Mouse (Mus musculus) lung, postnatal 0 days (tissue): ENCODE measurements at regions not wholly inside any gene's neighbourhood (a gene's known extent, or its start where the extent isn't known, plus 50 kb on each side); places are given as distances from the start of the nearest gene placed in this dataset.

Source experiments
- ATAC-seq: fragments of 200-750 bp; cut with Nextera tagmentation; 2 replicates; pipeline ENCODE4 v1.8.0; 2017; ENCODE audit warnings: moderate library complexity
- DNase-seq: peaks from one replicate; pipeline ENCODE4 v3.0.0-alpha.2; 2016; ENCODE audit warnings: low spot score
- H3K27ac ChIP-seq: fragments of 300-500 bp; sonication (generic); 2 replicates; pipeline ENCODE4 v1.5.1; 2014; ENCODE audit warnings: antibody characterized with exemption, mild to moderate bottlenecking, low read length, mixed read lengths
- H3K27me3 ChIP-seq: fragments of 300-500 bp; sonication (generic); replicated peaks from 2 replicates; pipeline ENCODE4 v1.6.1; 2014; ENCODE audit warnings: low read length, mixed read lengths; ENCODE audit not compliant: insufficient read depth
- H3K36me3 ChIP-seq: fragments of 300-500 bp; sonication (generic); 2 replicates; pipeline ENCODE4 v1.6.1; 2014; ENCODE audit warnings: low read length, mixed read lengths; ENCODE audit not compliant: insufficient read depth
- H3K4me1 ChIP-seq: fragments of 300-500 bp; sonication (generic); 2 replicates; pipeline ENCODE4 v1.6.1; 2014; ENCODE audit warnings: antibody characterized with exemption, low read depth, low read length, mixed read lengths; ENCODE audit not compliant: insufficient read depth
- H3K4me2 ChIP-seq: fragments of 300-500 bp; sonication (generic); replicated peaks from 2 replicates; pipeline ENCODE4 v1.6.1; 2014; ENCODE audit warnings: low read depth, mild to moderate bottlenecking, low read length, moderate library complexity, mixed read lengths
- H3K4me3 ChIP-seq: fragments of 300-500 bp; sonication (generic); 2 replicates; pipeline ENCODE4 v1.5.1; 2014; ENCODE audit warnings: low read depth, low read length
- H3K9ac ChIP-seq: fragments of 300-500 bp; sonication (generic); replicated peaks from 2 replicates; pipeline ENCODE4 v1.6.1; 2014; ENCODE audit warnings: low read depth, mild to moderate bottlenecking
- H3K9me3 ChIP-seq: fragments of 300-500 bp; sonication (generic); 2 replicates; pipeline ENCODE4 v1.6.1; 2016; ENCODE audit warnings: low read length, mixed read lengths
- CTCF ChIP-seq: IDR thresholded peaks from 2 replicates; pipeline ENCODE4 v1.5.1; 2016; ENCODE audit warnings: antibody characterized with exemption, mild to moderate bottlenecking
- EP300 ChIP-seq: IDR thresholded peaks from 2 replicates; pipeline ENCODE4 v1.6.1; 2016; ENCODE audit warnings: antibody characterized with exemption, mild to moderate bottlenecking, control low read depth
- WGBS: fragments of 180-500 bp; shearing (Covaris S2); extraction: QIAGEN DNeasy Blood & Tissue Kit; methylation state at CpG from one replicate; pipeline ENCODE4 v1.1.7; 2014; 5-methylcytosine and 5-hydroxymethylcytosine counted together

DNA sequence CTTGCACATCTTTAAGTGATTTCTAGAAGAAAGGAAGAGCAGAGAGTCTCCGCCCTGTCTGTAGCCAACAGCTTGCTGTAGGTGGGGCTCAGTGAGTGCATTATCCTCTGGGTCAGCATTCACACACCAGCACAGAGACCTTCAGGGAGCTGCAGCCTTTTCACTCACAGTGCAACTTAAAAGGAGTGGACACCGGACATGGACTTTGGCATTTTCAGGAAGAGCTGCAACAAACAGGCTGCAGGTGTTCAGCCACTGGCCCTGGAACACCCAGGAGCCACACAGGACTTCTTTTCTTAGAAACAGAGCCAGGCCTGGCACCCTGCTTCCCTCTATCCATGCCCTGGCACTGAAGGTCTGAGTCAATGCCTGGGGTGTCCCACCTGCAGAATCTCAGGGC lies 166.3 kb upstream of the Ppp2r2d start:
- H3K4me2 ChIP-seq, result no peak overlapping the region
- no peak overlapping the region for H3K9ac ChIP-seq
- H3K27me3 ChIP-seq, result no peaks in the 10 kb centered on the region
- H3K36me3 ChIP-seq, result no peaks in the 10 kb centered on the region
- whole genome bisulfite sequencing, result 68% methylated on average over 2 of the region's 2 CpGs
- TF ChIP-seq CTCF (no peak), EP300 (no peak)
- H3K4me1 ChIP-seq, result no peaks in the 10 kb centered on the region
- H3K9me3 ChIP-seq, result no peaks in the 10 kb centered on the region
- no peak for DNase-seq
- ATAC-seq, result no peak
- H3K4me3 ChIP-seq, result no peak overlapping the region
- no peak overlapping the region for H3K27ac ChIP-seq

GRCm38 (mm10) chr7:138672959-138673358 lies 172.9 kb upstream of the Ppp2r2d start:
- TF ChIP-seq EP300, result no peak
- no peak for TF ChIP-seq CTCF
- H3K4me3 ChIP-seq, result no peak overlapping the region
- 0 out of 2 replicates have a peak, but pooled peaks cover 5% of the 10 kb centered on the region for H3K27me3 ChIP-seq
- 63% methylated on average over 1 of the region's 1 CpGs for WGBS
- no peaks in the 10 kb centered on the region for H3K36me3 ChIP-seq
- DNase-seq, result no peak
- H3K9ac ChIP-seq, result no peak overlapping the region
- no peak overlapping the region for H3K4me2 ChIP-seq
- ATAC-seq, result no peak
- no peaks in the 10 kb centered on the region for H3K9me3 ChIP-seq
- no peak overlapping the region for H3K27ac ChIP-seq
- no peaks in the 10 kb centered on the region for H3K4me1 ChIP-seq

- 0 out of 2 replicates have a peak, but pooled peaks cover 5% of the 10 kb centered on the region for H3K27me3 ChIP-seq
- H3K9ac ChIP-seq, result no peak overlapping the region
- H3K27ac ChIP-seq, result no peak overlapping the region
- 35% methylated on average over 4 of the region's 4 CpGs for WGBS
- DNase-seq (no peak), ATAC-seq (no peak)
- H3K4me2 ChIP-seq, result no peak overlapping the region
- no peaks in the 10 kb centered on the region for H3K4me1 ChIP-seq
- no peaks in the 10 kb centered on the region for H3K36me3 ChIP-seq
- no peak for TF ChIP-seq EP300
- H3K9me3 ChIP-seq, result no peaks in the 10 kb centered on the region
- H3K4me3 ChIP-seq, result no peak overlapping the region
These were observed 177.5 kb upstream of the Ppp2r2d start for GRCm38 (mm10) chr7:138668337-138668736.

DNA sequence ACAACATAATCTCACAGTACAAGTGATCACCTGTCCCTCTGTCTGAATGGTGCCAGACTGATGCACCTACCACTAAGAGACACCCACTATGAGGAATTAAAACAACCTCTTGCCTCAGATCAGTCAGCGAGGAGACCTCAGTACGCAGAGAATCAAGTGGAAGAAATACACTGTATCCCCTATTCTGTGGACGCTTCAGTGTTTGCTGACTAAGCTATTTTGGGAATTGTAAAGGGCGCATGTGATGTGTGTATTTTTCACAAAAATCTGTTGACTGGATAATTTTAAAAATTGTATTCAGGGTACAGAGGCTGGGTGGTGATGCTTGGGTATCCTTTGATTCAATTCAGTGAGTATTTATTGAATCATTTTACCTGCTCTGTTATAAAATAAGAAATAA lies 185.8 kb upstream of the Ppp2r2d start:
- Histone ChIP-seq H3K4me2 (no peak overlapping the region), H3K4me3 (no peak overlapping the region), H3K4me1 (no peaks in the 10 kb centered on the region), H3K9ac (no peak overlapping the region), H3K27ac (no peak overlapping the region), H3K27me3 (no peaks in the 10 kb centered on the region), H3K9me3 (no peaks in the 10 kb centered on the region), H3K36me3 (no peaks in the 10 kb centered on the region)
- WGBS, result 83% methylated on average over 4 of the region's 4 CpGs
- ATAC-seq, result no peak
- TF ChIP-seq CTCF (no peak), EP300 (no peak)
- no peak for DNase-seq

GRCm38 (mm10) chr7:138657521-138657920 lies 188.4 kb upstream of the Ppp2r2d start:
- no peak overlapping the region for H3K27ac ChIP-seq

DNA sequence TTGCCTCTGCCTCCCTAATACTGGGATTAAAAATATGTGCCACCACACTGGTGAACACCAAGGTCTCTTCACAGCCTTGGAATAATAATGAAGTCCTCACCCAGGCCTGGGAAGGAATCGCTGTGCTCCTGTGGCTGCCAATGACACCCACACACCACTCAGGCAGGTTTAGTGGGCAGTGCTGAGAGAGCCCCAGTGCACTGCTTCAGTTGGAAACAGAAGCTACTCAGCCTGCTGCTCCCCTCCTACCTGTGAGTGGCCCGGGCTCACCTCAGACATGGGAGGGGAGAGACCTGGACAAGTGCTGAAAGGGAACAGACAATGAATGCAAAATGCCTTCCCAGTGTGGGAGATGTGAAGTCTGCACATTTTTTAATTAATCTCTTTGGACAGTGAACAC lies 188.8 kb upstream of the Ppp2r2d start:
- WGBS, result 62% methylated on average over 2 of the region's 2 CpGs

More at GRCm38 (mm10) chr7:138657521-138657920, 188.4 kb upstream of the Ppp2r2d start:
- no peak for DNase-seq
- no peak overlapping the region for H3K9ac ChIP-seq
- no peak for ATAC-seq
- H3K9me3 ChIP-seq, result no peaks in the 10 kb centered on the region
- TF ChIP-seq EP300 (no peak), CTCF (no peak)
- H3K4me2 ChIP-seq, result no peak overlapping the region
- 62% methylated on average over 4 of the region's 4 CpGs for WGBS
- H3K4me3 ChIP-seq, result no peak overlapping the region
- H3K27me3 ChIP-seq, result no peaks in the 10 kb centered on the region
- H3K36me3 ChIP-seq, result no peaks in the 10 kb centered on the region
- H3K4me1 ChIP-seq, result no peaks in the 10 kb centered on the region

GRCm38 (mm10) chr7:138655940-138656339 lies 189.9 kb upstream of the Ppp2r2d start:
- H3K9ac ChIP-seq, result no peak overlapping the region
- ATAC-seq (peak; percentile 40), DNase-seq (no peak)
- H3K27me3 ChIP-seq, result no peaks in the 10 kb centered on the region
- H3K36me3 ChIP-seq, result no peaks in the 10 kb centered on the region
- H3K4me2 ChIP-seq, result no peak overlapping the region
- H3K4me1 ChIP-seq, result no peaks in the 10 kb centered on the region
- no peak overlapping the region for H3K27ac ChIP-seq
- H3K9me3 ChIP-seq, result no peaks in the 10 kb centered on the region
- 38% methylated on average over 3 of the region's 3 CpGs for WGBS
- TF ChIP-seq CTCF, result no peak
- no peak for TF ChIP-seq EP300
- H3K4me3 ChIP-seq, result no peak overlapping the region

More for the DNA sequence above, 188.8 kb upstream of the Ppp2r2d start:
- Histone ChIP-seq H3K9me3 (no peaks in the 10 kb centered on the region), H3K27ac (no peak overlapping the region), H3K4me2 (no peak overlapping the region), H3K4me1 (no peaks in the 10 kb centered on the region), H3K4me3 (no peak overlapping the region), H3K9ac (no peak overlapping the region), H3K27me3 (no peaks in the 10 kb centered on the region), H3K36me3 (no peaks in the 10 kb centered on the region)
- TF ChIP-seq EP300 (no peak), CTCF (no peak)
- DNase-seq (no peak), ATAC-seq (no peak)
